Mouse (Mus musculus) embryonic facial prominence, embryonic 11.5 days (tissue): ENCODE data around the gene Pds5a. TPM values are rescaled to one million over a fixed set of nuclear protein-coding genes. Genes with fewer than 3 reads are reported as not detected.
"Not testable (repeated sequence)": the region's sequence is repeated elsewhere in the genome, so short reads cannot be mapped to it uniquely, and the experiment has no call there.

Experiments used
- ATAC-seq: fragments of 200-750 bp; cut with Nextera tagmentation; replicated peaks from 2 replicates; pipeline ENCODE4 v1.8.0; 2017; ENCODE audit warnings: low read depth; ENCODE audit not compliant: insufficient number of reproducible peaks, low FRiP score, low TSS enrichment
- DNase-seq: peaks from one replicate; pipeline ENCODE4 v3.0.0-alpha.2; 2015; ENCODE audit warnings: low spot score
- H3K27ac ChIP-seq: fragments of 300-500 bp; sonication (generic); replicated peaks from 2 replicates; pipeline ENCODE4 v1.5.1; 2014; ENCODE audit warnings: mild to moderate bottlenecking, low read depth, low read length, control low read depth
- H3K27me3 ChIP-seq: fragments of 300-500 bp; sonication (generic); 2 replicates; pipeline ENCODE4 v1.6.1; 2014; ENCODE audit warnings: mild to moderate bottlenecking, low read length, moderate library complexity, mixed read lengths; ENCODE audit not compliant: control insufficient read depth, insufficient read depth
- H3K36me3 ChIP-seq: fragments of 300-500 bp; sonication (generic); replicated peaks from 2 replicates; pipeline ENCODE4 v1.6.1; 2014; ENCODE audit warnings: low read depth, mild to moderate bottlenecking, low read length, moderate library complexity, mixed read lengths; ENCODE audit not compliant: control insufficient read depth, insufficient read depth
- H3K4me1 ChIP-seq: fragments of 300-500 bp; sonication (generic); 2 replicates; pipeline ENCODE4 v1.6.1; 2014; ENCODE audit warnings: low read length, mixed read lengths; ENCODE audit not compliant: control insufficient read depth, insufficient read depth
- H3K4me2 ChIP-seq: fragments of 300-500 bp; sonication (generic); 2 replicates; pipeline ENCODE4 v1.6.1; 2014; ENCODE audit warnings: low read depth, mild to moderate bottlenecking, control low read depth, low read length, moderate library complexity
- H3K4me3 ChIP-seq: fragments of 300-500 bp; sonication (generic); 2 replicates; pipeline ENCODE4 v1.5.1; 2014; ENCODE audit warnings: low read depth, low read length, control low read depth
- H3K9ac ChIP-seq: fragments of 300-500 bp; sonication (generic); replicated peaks from 2 replicates; pipeline ENCODE4 v1.6.1; 2014; ENCODE audit warnings: mild to moderate bottlenecking, control low read depth, low read length
- H3K9me3 ChIP-seq: fragments of 300-500 bp; sonication (generic); replicated peaks from 2 replicates; pipeline ENCODE4 v1.6.1; 2016; ENCODE audit warnings: mild to moderate bottlenecking, low read length, inconsistent platforms, mixed read lengths; ENCODE audit not compliant: control insufficient read depth
- WGBS: fragments of 180-500 bp; shearing (Covaris S2); extraction: QIAGEN DNeasy Blood & Tissue Kit; methylation state at CpG from one replicate; pipeline ENCODE4 v1.1.7; 2014; 5-methylcytosine and 5-hydroxymethylcytosine counted together
- polyA plus RNA-seq: library from polyadenylated mRNA; unstranded; fragments of >200 nt; fragmentation: Nextera tagmentation; extraction: Ambion mirVana; gene quantifications from 2 replicates; pipeline ENCODE4 v1.2.1, GENCODE M21; 2014

The Pds5a gene
- polyA plus RNA-seq, 1 experiment from 2014 or later: 129 TPM

DNA sequence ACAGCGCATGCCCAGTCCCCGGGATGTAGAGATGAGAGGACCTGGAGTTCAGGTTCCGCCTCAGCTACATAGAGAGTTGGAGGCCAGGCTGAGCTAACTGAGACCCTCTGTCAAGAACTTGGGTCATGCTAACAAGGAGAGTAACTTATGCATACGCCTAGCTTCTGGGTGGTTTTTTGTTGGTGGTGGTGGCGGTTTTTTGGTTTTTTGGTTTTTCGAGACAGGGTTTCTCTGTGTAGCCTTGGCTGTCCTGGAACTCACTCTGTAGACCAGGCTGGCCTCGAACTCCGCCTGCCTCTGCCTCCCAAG lies 19.8 kb upstream of the Pds5a start:
- not testable (repeated sequence) for H3K9me3 ChIP-seq, H3K4me1 ChIP-seq, H3K27ac ChIP-seq, H3K36me3 ChIP-seq, H3K27me3 ChIP-seq, H3K9ac ChIP-seq, ATAC-seq, H3K4me2 ChIP-seq, H3K4me3 ChIP-seq, DNase-seq
- 87% methylated on average over 8 of the region's 8 CpGs for WGBS

DNA sequence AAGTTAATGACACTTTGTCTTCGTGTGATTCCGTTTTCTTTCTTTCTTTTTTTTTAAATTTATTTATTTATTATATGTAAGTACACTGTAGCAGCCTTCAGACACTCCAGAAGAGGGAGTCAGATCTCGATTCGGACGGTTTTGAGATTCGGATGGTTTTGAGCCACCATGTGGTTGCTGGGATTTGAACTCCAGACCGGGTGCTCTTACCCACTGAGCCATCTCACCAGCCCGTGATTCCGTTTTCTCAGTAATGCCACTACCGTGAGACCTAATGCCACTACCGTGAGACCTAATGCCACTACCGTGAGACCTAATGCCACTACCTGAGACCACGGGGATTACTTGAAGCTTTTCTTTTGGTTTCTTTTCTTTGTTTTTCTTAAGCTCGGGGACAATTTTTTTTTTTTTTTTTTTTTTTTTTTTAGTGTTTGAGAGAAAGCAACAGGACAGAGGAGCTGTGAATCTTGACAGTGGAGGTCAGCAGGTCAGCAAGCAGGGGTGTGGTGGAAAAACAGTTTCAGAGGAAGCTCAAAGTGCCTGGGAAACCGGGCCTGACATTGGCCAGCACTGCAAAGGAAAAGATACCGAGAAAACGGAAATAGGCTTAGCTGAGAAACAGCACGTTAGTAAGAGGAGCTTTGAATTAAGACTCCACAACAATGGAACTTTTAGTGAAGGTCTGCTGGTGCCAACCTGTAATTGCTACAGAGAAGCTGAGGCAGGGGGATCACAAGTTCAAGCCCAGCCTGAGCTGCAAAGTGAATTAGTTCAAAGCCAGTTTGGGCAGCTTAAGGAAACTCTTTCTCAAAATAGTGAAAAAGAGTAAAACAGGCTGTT lies 19.2 kb upstream of the Pds5a start:
- H3K9me3 ChIP-seq: no peaks in the 10 kb centered on the region

DNA sequence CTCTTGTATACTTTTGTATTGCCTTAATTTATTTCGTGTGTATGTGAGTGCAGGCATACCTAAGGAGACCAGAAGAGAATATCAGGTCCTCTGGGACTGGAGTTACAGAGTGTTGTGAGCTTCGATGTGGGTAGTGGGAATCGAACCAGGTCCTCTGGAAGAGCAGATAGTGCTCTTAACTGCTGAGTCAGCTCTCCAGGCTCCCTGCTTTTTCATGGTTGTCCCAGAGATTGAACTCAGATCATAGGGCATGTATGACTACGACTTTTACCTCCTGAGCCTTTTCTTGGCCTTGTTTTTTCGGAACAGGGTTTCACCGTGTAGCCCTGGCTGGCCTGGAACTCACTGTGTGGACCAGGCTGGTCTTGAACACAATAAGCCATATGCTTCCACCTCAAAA lies 17.0 kb upstream of the Pds5a start:
- Histone ChIP-seq H3K4me3 (no peak overlapping the region), H3K4me1 (no peaks in the 10 kb centered on the region), H3K36me3 (no peaks in the 10 kb centered on the region), H3K27me3 (no peaks in the 10 kb centered on the region), H3K4me2 (no peak overlapping the region), H3K9me3 (no peaks in the 10 kb centered on the region), H3K27ac (no peak overlapping the region), H3K9ac (no peak overlapping the region)
- DNase-seq (no peak), ATAC-seq (no peak)
- 87% methylated on average over 6 of the region's 6 CpGs for WGBS

More for the DNA sequence above, 19.2 kb upstream of the Pds5a start:
- H3K9ac ChIP-seq: no peak overlapping the region
- DNase-seq (no peak), ATAC-seq (no peak)
- no peak overlapping the region for H3K4me2 ChIP-seq
- no peak overlapping the region for H3K4me3 ChIP-seq
- WGBS: 79% methylated on average over 18 of the region's 18 CpGs
- no peaks in the 10 kb centered on the region for H3K27me3 ChIP-seq
- H3K27ac ChIP-seq: no peak overlapping the region
- H3K4me1 ChIP-seq: no peaks in the 10 kb centered on the region
- no peaks in the 10 kb centered on the region for H3K36me3 ChIP-seq

DNA sequence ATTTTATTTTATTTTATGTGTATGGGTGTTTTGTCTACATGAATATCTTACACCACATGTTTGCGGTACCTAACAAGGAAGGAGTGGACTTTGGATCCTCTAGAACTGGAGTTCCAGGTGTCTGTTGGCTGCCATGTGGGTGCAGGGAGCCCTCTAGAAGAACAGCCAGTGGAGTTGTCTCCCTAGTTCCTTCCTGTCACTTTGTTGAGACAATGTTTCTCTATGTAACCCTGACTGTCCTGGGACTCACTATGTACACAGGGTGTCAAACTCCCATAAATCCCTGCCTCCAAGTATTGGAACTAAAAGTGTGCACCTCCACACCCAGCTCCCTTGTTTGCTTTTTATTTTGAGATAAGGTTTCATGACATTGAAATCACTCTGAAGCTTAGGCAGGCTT lies 13.4 kb upstream of the Pds5a start:
- H3K27me3 ChIP-seq: no peaks in the 10 kb centered on the region
- no peak overlapping the region for H3K27ac ChIP-seq
- DNase-seq: no peak
- no peak overlapping the region for H3K4me2 ChIP-seq
- no peaks in the 10 kb centered on the region for H3K9me3 ChIP-seq
- 97% methylated on average over 1 of the region's 1 CpGs for WGBS
- no peak overlapping the region for H3K4me3 ChIP-seq
- no peaks in the 10 kb centered on the region for H3K4me1 ChIP-seq
- no peak overlapping the region for H3K9ac ChIP-seq
- no peak for ATAC-seq
- H3K36me3 ChIP-seq: no peaks in the 10 kb centered on the region

DNA sequence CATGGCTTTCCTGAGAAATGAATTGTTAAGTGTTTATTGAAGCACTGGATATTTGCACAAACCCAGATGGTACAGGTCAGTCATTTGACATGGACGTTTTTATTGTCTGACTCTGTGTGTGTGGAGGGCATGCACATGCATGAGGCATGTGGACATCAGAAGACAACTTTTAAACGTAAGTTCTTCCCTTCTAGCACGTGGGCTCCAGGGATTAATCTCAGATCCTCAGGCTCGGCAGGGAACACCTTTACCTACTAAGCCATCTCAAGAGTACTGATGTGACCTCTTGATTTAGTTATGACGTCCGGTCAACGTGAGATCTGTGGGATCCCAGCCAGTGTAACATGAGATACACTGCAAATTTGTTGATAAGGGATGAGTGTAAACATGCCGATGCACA lies 12.2 kb upstream of the Pds5a start:
- DNase-seq: no peak
- 62% methylated on average over 8 of the region's 8 CpGs for WGBS
- H3K9ac ChIP-seq: no peak overlapping the region
- H3K27ac ChIP-seq: no peak overlapping the region
- H3K27me3 ChIP-seq: no peaks in the 10 kb centered on the region
- H3K4me3 ChIP-seq: no peak overlapping the region
- ATAC-seq: no peak
- no peak overlapping the region for H3K4me2 ChIP-seq
- H3K4me1 ChIP-seq: no peaks in the 10 kb centered on the region
- H3K36me3 ChIP-seq: no peaks in the 10 kb centered on the region
- H3K9me3 ChIP-seq: no peaks in the 10 kb centered on the region

DNA sequence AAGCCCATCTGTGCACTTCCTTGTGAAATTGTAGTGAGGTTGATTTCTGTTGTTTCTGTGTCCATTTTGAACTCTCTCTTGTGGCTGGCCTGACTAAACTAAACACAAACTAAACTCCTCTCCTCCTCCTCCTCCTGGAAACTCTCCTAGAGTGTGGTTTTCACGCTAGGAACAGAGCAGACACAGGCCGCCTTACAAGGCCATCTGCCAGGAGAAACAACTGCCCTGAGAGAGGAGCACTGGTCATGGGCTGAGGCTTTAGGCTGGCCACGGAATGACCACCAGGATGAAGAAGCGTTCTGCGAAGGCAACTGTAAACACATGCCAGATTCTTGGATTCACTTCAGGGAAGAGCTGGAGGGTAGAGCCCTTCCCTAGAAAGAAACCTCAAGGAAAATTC lies 8.9 kb upstream of the Pds5a start:
- Histone ChIP-seq H3K4me2 (no peak overlapping the region), H3K36me3 (no peaks in the 10 kb centered on the region), H3K27me3 (no peaks in the 10 kb centered on the region), H3K4me3 (no peak overlapping the region), H3K9me3 (no peaks in the 10 kb centered on the region), H3K27ac (no peak overlapping the region), H3K4me1 (no peaks in the 10 kb centered on the region), H3K9ac (no peak overlapping the region)
- no peak for ATAC-seq
- 82% methylated on average over 5 of the region's 5 CpGs for WGBS
- DNase-seq: no peak

DNA sequence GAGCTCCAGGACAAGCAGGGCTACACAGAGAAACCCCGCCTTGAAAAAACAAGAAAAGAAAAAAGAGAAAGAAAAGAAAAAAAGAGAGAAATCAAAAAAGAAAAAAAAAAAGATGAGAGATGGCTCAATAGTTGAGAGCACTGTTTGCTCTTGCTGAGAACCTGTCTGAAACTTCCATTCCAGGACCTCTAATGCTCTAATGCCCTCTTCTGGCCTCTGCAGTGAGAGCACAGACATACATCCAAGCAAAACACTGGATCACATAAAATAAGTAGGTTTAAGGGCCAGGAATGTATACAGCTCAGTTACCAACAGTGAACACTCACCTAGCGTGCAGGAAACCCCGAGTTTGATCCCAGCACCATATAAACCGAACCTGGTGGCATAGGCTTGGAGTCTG lies 8.1 kb upstream of the Pds5a start:
- no peak overlapping the region for H3K27ac ChIP-seq
- no peaks in the 10 kb centered on the region for H3K4me1 ChIP-seq
- DNase-seq (no peak), ATAC-seq (no peak)
- H3K27me3 ChIP-seq: no peaks in the 10 kb centered on the region
- H3K4me2 ChIP-seq: no peak overlapping the region
- H3K4me3 ChIP-seq: no peak overlapping the region
- H3K9ac ChIP-seq: no peak overlapping the region
- H3K9me3 ChIP-seq: no peaks in the 10 kb centered on the region
- 79% methylated on average over 4 of the region's 4 CpGs for WGBS
- no peaks in the 10 kb centered on the region for H3K36me3 ChIP-seq

DNA sequence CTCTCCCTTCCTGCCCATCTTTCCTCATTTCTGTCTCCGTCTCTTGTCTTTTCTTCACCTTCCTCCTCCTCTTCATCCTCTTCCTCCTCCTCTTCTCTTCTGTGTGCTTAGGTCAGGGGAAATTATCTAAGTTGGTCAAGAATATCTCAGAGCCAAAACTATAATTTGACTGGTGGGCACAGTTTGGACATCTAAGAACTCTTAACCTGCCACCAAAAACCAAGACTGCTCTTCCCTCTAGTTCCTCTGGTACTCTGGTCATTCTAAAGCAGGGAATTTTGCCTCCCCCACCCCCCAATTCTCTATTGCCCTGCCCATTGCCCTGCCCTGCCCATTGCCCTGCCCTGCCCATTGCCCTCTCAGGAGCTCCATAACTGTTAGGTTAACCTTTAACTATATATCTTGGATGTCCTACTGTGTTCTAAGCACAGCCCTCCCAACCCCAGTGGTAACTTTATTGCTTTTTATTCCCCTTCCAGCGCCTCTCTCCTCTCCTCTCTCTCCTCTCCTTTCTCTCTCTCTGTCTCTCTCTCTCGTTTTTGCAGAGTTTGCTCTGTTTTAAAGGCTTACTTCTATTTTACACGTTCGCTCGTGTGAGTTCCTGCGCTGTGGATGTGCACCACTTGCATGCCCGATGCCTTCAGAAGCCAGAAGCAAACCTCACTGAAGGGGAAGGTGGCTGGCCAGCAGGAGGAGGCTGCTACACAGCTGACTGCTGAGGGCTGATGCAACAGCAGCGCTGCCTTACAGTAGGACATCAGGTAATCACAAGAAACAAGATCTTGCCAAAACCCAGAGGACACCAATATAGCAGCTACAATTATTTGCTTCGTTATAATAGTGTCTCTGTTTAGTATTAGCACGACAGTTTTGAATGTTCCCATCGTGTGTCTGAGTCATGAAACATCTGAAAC lies 6.9 kb upstream of the Pds5a start:
- Histone ChIP-seq H3K9me3 (no peaks in the 10 kb centered on the region), H3K4me3 (no peak overlapping the region), H3K4me1 (no peaks in the 10 kb centered on the region), H3K27me3 (no peaks in the 10 kb centered on the region), H3K4me2 (no peak overlapping the region), H3K36me3 (no peaks in the 10 kb centered on the region), H3K9ac (no peak overlapping the region), H3K27ac (no peak overlapping the region)
- ATAC-seq: no peak
- WGBS: 76% methylated on average over 12 of the region's 12 CpGs
- no peak for DNase-seq
